Mouse (Mus musculus): ENCODE measurements around the gene 2410002F23Rik. TPM values are rescaled to one million over a fixed set of nuclear protein-coding genes. Genes with fewer than 3 reads are reported as not detected.
A peak's percentile ranks its signal among the peaks of the same experiment; 100 is the strongest.

Gene 2410002F23Rik
- polyA plus RNA-seq, 1 experiment from 2014 or later, result 178 TPM

GRCm38 (mm10) chr7:44253023-44253616 is 6.6 kb downstream of the 2410002F23Rik start:
- H3K36me3 ChIP-seq (ENCODE audit: control insufficient read depth, insufficient read depth, low read length), result peaks cover 10% of the 10 kb centered on the region; the same call in 1 of the 2 replicates
- H3K27ac ChIP-seq (ENCODE audit: low read depth, low read length), result no peak overlapping the region
- ATAC-seq (replicated peaks; ENCODE audit: low FRiP score), result no peak

GRCm38 (mm10) chr7:44254930-44255329 is 8.4 kb downstream of the 2410002F23Rik start:
- 86% methylated on average over 6 of the region's 6 CpGs for WGBS
- peaks cover 9% of the 10 kb centered on the region; the same call in 1 of the 2 replicates for H3K36me3 ChIP-seq (ENCODE audit: control insufficient read depth, insufficient read depth, low read length)

More at GRCm38 (mm10) chr7:44253023-44253616, 6.6 kb downstream of the 2410002F23Rik start:
- Histone ChIP-seq H3K4me3 (ENCODE audit: low read depth, low read length) (no peak overlapping the region), H3K9me3 (ENCODE audit: control insufficient read depth, low read length) (no peaks in the 10 kb centered on the region), H3K9ac (ENCODE audit: low read length) (no peak overlapping the region), H3K4me1 (replicated peaks; ENCODE audit: control insufficient read depth, insufficient read depth, low read length) (no peaks in the 10 kb centered on the region; the same call in 1 of the 2 replicates), H3K4me2 (ENCODE audit: low read depth, low read length, severe bottlenecking) (no peak overlapping the region), H3K27me3 (ENCODE audit: control insufficient read depth, insufficient read depth, low read length) (no peaks in the 10 kb centered on the region)
- no peak for DNase-seq (ENCODE audit: low spot score)
- 64% methylated on average over 15 of the region's 15 CpGs for WGBS

GRCm38 (mm10) chr7:44257278-44257677 is 10.8 kb downstream of the 2410002F23Rik start, which contains the start of gene Acp4:
Acp4 (minus strand) TSS chr7:44257378.
- Histone ChIP-seq H3K9ac (ENCODE audit: low read length) (no peak within 1 kb of the TSS), H3K4me2 (ENCODE audit: low read depth, low read length, severe bottlenecking) (no peak within 1 kb of the TSS), H3K27ac (ENCODE audit: low read depth, low read length) (no peak within 1 kb of the TSS), H3K4me3 (ENCODE audit: low read depth, low read length) (no peak within 1 kb of the TSS), H3K27me3 (ENCODE audit: control insufficient read depth, insufficient read depth, low read length) (no peaks in the 10 kb centered on the region), H3K36me3 (ENCODE audit: control insufficient read depth, insufficient read depth, low read length) (peaks cover 5% of the 10 kb centered on the region; the same call in 1 of the 2 replicates), H3K9me3 (ENCODE audit: control insufficient read depth, low read length) (no peaks in the 10 kb centered on the region), H3K4me1 (replicated peaks; ENCODE audit: control insufficient read depth, insufficient read depth, low read length) (no peaks in the 10 kb centered on the region)
- WGBS, result 75% methylated on average over 4 of the region's 4 CpGs
- no peak for ATAC-seq (replicated peaks; ENCODE audit: low FRiP score)
- DNase-seq (ENCODE audit: low spot score), result no peak

More at GRCm38 (mm10) chr7:44254930-44255329, 8.4 kb downstream of the 2410002F23Rik start:
- H3K27ac ChIP-seq (ENCODE audit: low read depth, low read length), result no peak overlapping the region
- H3K9ac ChIP-seq (ENCODE audit: low read length), result no peak overlapping the region
- ATAC-seq (replicated peaks; ENCODE audit: low FRiP score), result no peak
- H3K4me3 ChIP-seq (ENCODE audit: low read depth, low read length), result no peak overlapping the region
- H3K4me2 ChIP-seq (ENCODE audit: low read depth, low read length, severe bottlenecking), result no peak overlapping the region
- no peaks in the 10 kb centered on the region for H3K4me1 ChIP-seq (replicated peaks; ENCODE audit: control insufficient read depth, insufficient read depth, low read length)
- no peaks in the 10 kb centered on the region for H3K27me3 ChIP-seq (ENCODE audit: control insufficient read depth, insufficient read depth, low read length)
- no peak for DNase-seq (ENCODE audit: low spot score)
- no peaks in the 10 kb centered on the region for H3K9me3 ChIP-seq (ENCODE audit: control insufficient read depth, low read length)

- 74% methylated on average over 6 of the region's 6 CpGs for WGBS
- DNase-seq (ENCODE audit: low spot score) (no peak), ATAC-seq (replicated peaks; ENCODE audit: low FRiP score) (no peak)
- Histone ChIP-seq H3K9ac (ENCODE audit: low read length) (no peak overlapping the region), H3K4me2 (ENCODE audit: low read depth, low read length, severe bottlenecking) (no peak overlapping the region), H3K36me3 (ENCODE audit: control insufficient read depth, insufficient read depth, low read length) (no peaks in the 10 kb centered on the region), H3K4me1 (replicated peaks; ENCODE audit: control insufficient read depth, insufficient read depth, low read length) (peaks cover 3% of the 10 kb centered on the region; the same call in 1 of the 2 replicates), H3K9me3 (ENCODE audit: control insufficient read depth, low read length) (no peaks in the 10 kb centered on the region), H3K4me3 (ENCODE audit: low read depth, low read length) (no peak overlapping the region), H3K27me3 (ENCODE audit: control insufficient read depth, insufficient read depth, low read length) (peaks cover 2% of the 10 kb centered on the region; the same call in 1 of the 2 replicates), H3K27ac (ENCODE audit: low read depth, low read length) (no peak overlapping the region)
Observed at GRCm38 (mm10) chr7:44260410-44260809, 13.9 kb downstream of the 2410002F23Rik start.

- no peaks in the 10 kb centered on the region for H3K36me3 ChIP-seq (ENCODE audit: control insufficient read depth, insufficient read depth, low read length)
- H3K4me2 ChIP-seq (ENCODE audit: low read depth, low read length, severe bottlenecking), result no peak within 1 kb of the TSS
- no peak within 1 kb of the TSS for H3K27ac ChIP-seq (ENCODE audit: low read depth, low read length)
- no peak within 1 kb of the TSS for H3K4me3 ChIP-seq (ENCODE audit: low read depth, low read length)
- peaks cover 3% of the 10 kb centered on the region; the same call in 1 of the 2 replicates for H3K4me1 ChIP-seq (replicated peaks; ENCODE audit: control insufficient read depth, insufficient read depth, low read length)
- no peak within 1 kb of the TSS for H3K9ac ChIP-seq (ENCODE audit: low read length)
- ATAC-seq (replicated peaks; ENCODE audit: low FRiP score) (no peak), DNase-seq (ENCODE audit: low spot score) (no peak)
- 73% methylated on average over 5 of the region's 5 CpGs for WGBS
- H3K27me3 ChIP-seq (ENCODE audit: control insufficient read depth, insufficient read depth, low read length), result peaks cover 2% of the 10 kb centered on the region; the same call in 1 of the 2 replicates
- no peaks in the 10 kb centered on the region for H3K9me3 ChIP-seq (ENCODE audit: control insufficient read depth, low read length)
Observed at GRCm38 (mm10) chr7:44261147-44261546, 14.6 kb downstream of the 2410002F23Rik start, which contains the start of gene Gm15517. Gm15517 (plus strand) TSS chr7:44261447.

GRCm38 (mm10) chr7:44262791-44263643 is 16.5 kb downstream of the 2410002F23Rik start:
- DNase-seq (ENCODE audit: low spot score), result peak; percentile 96
- Histone ChIP-seq H3K4me3 (ENCODE audit: low read depth, low read length) (peak overlapping the region; percentile 18; the same call in 1 of the 2 replicates), H3K4me1 (replicated peaks; ENCODE audit: control insufficient read depth, insufficient read depth, low read length) (peaks cover 3% of the 10 kb centered on the region; the same call in 1 of the 2 replicates), H3K4me2 (ENCODE audit: low read depth, low read length, severe bottlenecking) (peak overlapping the region; percentile 48), H3K9ac (ENCODE audit: low read length) (peak overlapping the region; percentile 43), H3K9me3 (ENCODE audit: control insufficient read depth, low read length) (no peaks in the 10 kb centered on the region), H3K27ac (ENCODE audit: low read depth, low read length) (no peak overlapping the region), H3K27me3 (ENCODE audit: control insufficient read depth, insufficient read depth, low read length) (peaks cover 2% of the 10 kb centered on the region; the same call in 1 of the 2 replicates), H3K36me3 (ENCODE audit: control insufficient read depth, insufficient read depth, low read length) (no peaks in the 10 kb centered on the region)
- 2% methylated on average over 34 of the region's 34 CpGs for WGBS
- ATAC-seq (replicated peaks; ENCODE audit: low FRiP score), result peak; percentile 68

- no peaks in the 10 kb centered on the region for H3K27me3 ChIP-seq (ENCODE audit: control insufficient read depth, insufficient read depth, low read length)
- 85% methylated on average over 11 of the region's 11 CpGs for WGBS
- H3K4me3 ChIP-seq (ENCODE audit: low read depth, low read length), result no peak overlapping the region
- no peaks in the 10 kb centered on the region for H3K36me3 ChIP-seq (ENCODE audit: control insufficient read depth, insufficient read depth, low read length)
- H3K9ac ChIP-seq (ENCODE audit: low read length), result no peak overlapping the region
- no peak overlapping the region for H3K4me2 ChIP-seq (ENCODE audit: low read depth, low read length, severe bottlenecking)
- DNase-seq (ENCODE audit: low spot score), result no peak
- H3K4me1 ChIP-seq (replicated peaks; ENCODE audit: control insufficient read depth, insufficient read depth, low read length), result peaks cover under 1% of the 10 kb centered on the region; the same call in 1 of the 2 replicates
- ATAC-seq (replicated peaks; ENCODE audit: low FRiP score), result no peak
- no peak overlapping the region for H3K27ac ChIP-seq (ENCODE audit: low read depth, low read length)
- H3K9me3 ChIP-seq (ENCODE audit: control insufficient read depth, low read length), result no peaks in the 10 kb centered on the region
Observed at GRCm38 (mm10) chr7:44268117-44268516, 21.6 kb downstream of the 2410002F23Rik start.

- H3K36me3 ChIP-seq (ENCODE audit: control insufficient read depth, insufficient read depth, low read length), result no peaks in the 10 kb centered on the region
Observed at GRCm38 (mm10) chr7:44269397-44269796, 22.9 kb downstream of the 2410002F23Rik start.

More at GRCm38 (mm10) chr7:44269397-44269796, 22.9 kb downstream of the 2410002F23Rik start:
- no peak for DNase-seq (ENCODE audit: low spot score)
- no peak for ATAC-seq (replicated peaks; ENCODE audit: low FRiP score)
- Histone ChIP-seq H3K27me3 (ENCODE audit: control insufficient read depth, insufficient read depth, low read length) (no peaks in the 10 kb centered on the region), H3K4me2 (ENCODE audit: low read depth, low read length, severe bottlenecking) (no peak overlapping the region), H3K9ac (ENCODE audit: low read length) (no peak overlapping the region), H3K4me3 (ENCODE audit: low read depth, low read length) (no peak overlapping the region), H3K27ac (ENCODE audit: low read depth, low read length) (no peak overlapping the region), H3K4me1 (replicated peaks; ENCODE audit: control insufficient read depth, insufficient read depth, low read length) (no peaks in the 10 kb centered on the region), H3K9me3 (ENCODE audit: control insufficient read depth, low read length) (no peaks in the 10 kb centered on the region)
- 88% methylated on average over 2 of the region's 2 CpGs for WGBS

All from forebrain, embryonic 11.5 days (tissue).